Mouse (Mus musculus): Measurements from ENCODE around the gene Mapk14. TPM values are rescaled to one million over a fixed set of nuclear protein-coding genes. Genes with fewer than 3 reads are reported as not detected.

The Mapk14 gene
- polyA plus RNA-seq, 1 experiment from 2014 or later = 24.5 TPM

GRCm38 (mm10) chr17:28739244-28739643 is 48.1 kb downstream of the Mapk14 start:
- H3K9ac ChIP-seq (replicated peaks) = no peak overlapping the region
- TF ChIP-seq EP300 (IDR thresholded peaks at IDR 0.05; ENCODE audit: low read depth) (no peak), CTCF (IDR thresholded peaks at IDR 0.05; ENCODE audit: low read depth) (no peak)
- H3K4me1 ChIP-seq (ENCODE audit: insufficient read depth) = no peaks in the 10 kb centered on the region
- H3K4me3 ChIP-seq (ENCODE audit: low read depth, low read length) = no peak overlapping the region
- H3K9me3 ChIP-seq (ENCODE audit: low read length) = no peaks in the 10 kb centered on the region
- ATAC-seq (0 out of 2 replicates have a peak, but pooled peaks have one; percentile 41), DNase-seq (no peak)
- no peak overlapping the region for H3K27ac ChIP-seq (ENCODE audit: low read depth)
- H3K36me3 ChIP-seq (replicated peaks; ENCODE audit: insufficient read depth, low read length) = peaks cover 70% of the 10 kb centered on the region
- no peaks in the 10 kb centered on the region for H3K27me3 ChIP-seq (ENCODE audit: insufficient read depth, low read length)
- WGBS (ENCODE audit: insufficient replicate concordance) = 92% methylated on average over 6 of the region's 6 CpGs
- H3K4me2 ChIP-seq (ENCODE audit: low read depth, low read length) = no peak overlapping the region

GRCm38 (mm10) chr17:28743145-28743866 is 52.2 kb downstream of the Mapk14 start:
- Histone ChIP-seq H3K4me1 (ENCODE audit: insufficient read depth) (no peaks in the 10 kb centered on the region), H3K27me3 (ENCODE audit: insufficient read depth, low read length) (no peaks in the 10 kb centered on the region), H3K36me3 (replicated peaks; ENCODE audit: insufficient read depth, low read length) (peaks cover 91% of the 10 kb centered on the region), H3K9ac (replicated peaks) (no peak overlapping the region), H3K4me2 (ENCODE audit: low read depth, low read length) (no peak overlapping the region), H3K4me3 (ENCODE audit: low read depth, low read length) (no peak overlapping the region), H3K27ac (ENCODE audit: low read depth) (no peak overlapping the region), H3K9me3 (ENCODE audit: low read length) (no peaks in the 10 kb centered on the region)
- TF ChIP-seq CTCF (IDR thresholded peaks at IDR 0.05; ENCODE audit: low read depth) = no peak
- TF ChIP-seq EP300 (IDR thresholded peaks at IDR 0.05; ENCODE audit: low read depth) = no peak
- DNase-seq (no peak), ATAC-seq (no peak)
- 86% methylated on average over 11 of the region's 11 CpGs for WGBS (ENCODE audit: insufficient replicate concordance)

GRCm38 (mm10) chr17:28743916-28744315 is 52.8 kb downstream of the Mapk14 start:
- ATAC-seq = no peak
- WGBS (ENCODE audit: insufficient replicate concordance) = 86% methylated on average over 9 of the region's 9 CpGs

GRCm38 (mm10) chr17:28745773-28746172 is 54.6 kb downstream of the Mapk14 start:
- ATAC-seq = no peak
- WGBS (ENCODE audit: insufficient replicate concordance) = 85% methylated on average over 6 of the region's 6 CpGs

More at GRCm38 (mm10) chr17:28743916-28744315, 52.8 kb downstream of the Mapk14 start:
- Histone ChIP-seq H3K4me2 (ENCODE audit: low read depth, low read length) (no peak overlapping the region), H3K36me3 (replicated peaks; ENCODE audit: insufficient read depth, low read length) (peaks cover 88% of the 10 kb centered on the region), H3K9ac (replicated peaks) (no peak overlapping the region), H3K4me3 (ENCODE audit: low read depth, low read length) (no peak overlapping the region), H3K27ac (ENCODE audit: low read depth) (no peak overlapping the region), H3K9me3 (ENCODE audit: low read length) (no peaks in the 10 kb centered on the region), H3K27me3 (ENCODE audit: insufficient read depth, low read length) (no peaks in the 10 kb centered on the region), H3K4me1 (ENCODE audit: insufficient read depth) (no peaks in the 10 kb centered on the region)
- DNase-seq = peak; percentile 33
- TF ChIP-seq CTCF (IDR thresholded peaks at IDR 0.05; ENCODE audit: low read depth) (peak; percentile 41), EP300 (IDR thresholded peaks at IDR 0.05; ENCODE audit: low read depth) (no peak)

GRCm38 (mm10) chr17:28748001-28748400 is 56.9 kb downstream of the Mapk14 start:
- DNase-seq = no peak
- TF ChIP-seq EP300 (IDR thresholded peaks at IDR 0.05; ENCODE audit: low read depth) (no peak), CTCF (IDR thresholded peaks at IDR 0.05; ENCODE audit: low read depth) (no peak)
- Histone ChIP-seq H3K9ac (replicated peaks) (no peak overlapping the region), H3K4me3 (ENCODE audit: low read depth, low read length) (no peak overlapping the region), H3K9me3 (ENCODE audit: low read length) (no peaks in the 10 kb centered on the region), H3K27ac (ENCODE audit: low read depth) (no peak overlapping the region), H3K27me3 (ENCODE audit: insufficient read depth, low read length) (no peaks in the 10 kb centered on the region), H3K4me1 (ENCODE audit: insufficient read depth) (no peaks in the 10 kb centered on the region; the same call in 1 of the 2 replicates), H3K4me2 (ENCODE audit: low read depth, low read length) (no peak overlapping the region), H3K36me3 (replicated peaks; ENCODE audit: insufficient read depth, low read length) (peaks cover 51% of the 10 kb centered on the region)
- no peak for ATAC-seq
- WGBS (ENCODE audit: insufficient replicate concordance) = 79% methylated on average over 4 of the region's 4 CpGs

More at GRCm38 (mm10) chr17:28745773-28746172, 54.6 kb downstream of the Mapk14 start:
- Histone ChIP-seq H3K4me1 (ENCODE audit: insufficient read depth) (no peaks in the 10 kb centered on the region; the same call in 1 of the 2 replicates), H3K4me3 (ENCODE audit: low read depth, low read length) (no peak overlapping the region), H3K27ac (ENCODE audit: low read depth) (no peak overlapping the region), H3K4me2 (ENCODE audit: low read depth, low read length) (no peak overlapping the region), H3K9me3 (ENCODE audit: low read length) (no peaks in the 10 kb centered on the region), H3K27me3 (ENCODE audit: insufficient read depth, low read length) (no peaks in the 10 kb centered on the region), H3K36me3 (replicated peaks; ENCODE audit: insufficient read depth, low read length) (peaks cover 70% of the 10 kb centered on the region), H3K9ac (replicated peaks) (no peak overlapping the region)
- TF ChIP-seq EP300 (IDR thresholded peaks at IDR 0.05; ENCODE audit: low read depth) (no peak), CTCF (IDR thresholded peaks at IDR 0.05; ENCODE audit: low read depth) (no peak)
- DNase-seq = no peak

- Histone ChIP-seq H3K9me3 (ENCODE audit: low read length) (no peaks in the 10 kb centered on the region), H3K4me2 (ENCODE audit: low read depth, low read length) (no peak overlapping the region), H3K9ac (replicated peaks) (no peak overlapping the region), H3K36me3 (replicated peaks; ENCODE audit: insufficient read depth, low read length) (peaks cover 28% of the 10 kb centered on the region), H3K27ac (ENCODE audit: low read depth) (no peak overlapping the region), H3K4me1 (ENCODE audit: insufficient read depth) (no peaks in the 10 kb centered on the region; the same call in 1 of the 2 replicates), H3K4me3 (ENCODE audit: low read depth, low read length) (no peak overlapping the region), H3K27me3 (ENCODE audit: insufficient read depth, low read length) (no peaks in the 10 kb centered on the region)
- TF ChIP-seq EP300 (IDR thresholded peaks at IDR 0.05; ENCODE audit: low read depth) (no peak), CTCF (IDR thresholded peaks at IDR 0.05; ENCODE audit: low read depth) (peak; percentile 27; the same call in 1 of the 2 replicates)
- 25% methylated on average over 6 of the region's 6 CpGs for WGBS (ENCODE audit: insufficient replicate concordance)
- ATAC-seq (peak; percentile 13; the same call in 1 of the 2 replicates), DNase-seq (peak; percentile 35)
These were observed 59.5 kb downstream of the Mapk14 start for GRCm38 (mm10) chr17:28750580-28750979.

All from liver, postnatal 0 days (tissue).